Mouse (Mus musculus) myocyte (in vitro differentiated cells): ENCODE data around the gene Unc79.

Experiments used
- CEBPB ChIP-seq: IDR thresholded peaks from 2 replicates; pipeline ENCODE4 v1.6.1; 2011; ENCODE audit warnings: mild to moderate bottlenecking, moderate library complexity; ENCODE audit not compliant: poor library complexity, insufficient read depth, severe bottlenecking
- E2F4 ChIP-seq: IDR thresholded peaks from one replicate; pipeline ENCODE4 v1.6.1; 2011; ENCODE audit warnings: mild to moderate bottlenecking, control low read depth, moderate library complexity; ENCODE audit not compliant: insufficient read depth
- MAX ChIP-seq: IDR thresholded peaks from one replicate; pipeline ENCODE4 v1.6.1; 2011; ENCODE audit warnings: low read depth, mild to moderate bottlenecking, control low read depth
- MYOD1 ChIP-seq, 3 experiments: IDR thresholded peaks; one replicate each; pipeline ENCODE4 v1.6.1; 2011; ENCODE audit warnings: control low read depth in 2 of 3, low read depth in 2 of 3, mild to moderate bottlenecking in 2 of 3, moderate library complexity in 1 of 3; ENCODE audit not compliant: insufficient read length in 2 of 3, control insufficient read depth in 1 of 3
- POLR2A ChIP-seq: IDR thresholded peaks from one replicate; pipeline ENCODE4 v1.6.1; 2011; ENCODE audit warnings: low read depth, mild to moderate bottlenecking, control low read depth, moderate library complexity; ENCODE audit not compliant: insufficient read length
- POLR2AphosphoS2 ChIP-seq: IDR thresholded peaks from one replicate; pipeline ENCODE4 v1.6.1; 2011; ENCODE audit warnings: low read depth, control low read depth; ENCODE audit not compliant: insufficient read length
- REST ChIP-seq: IDR thresholded peaks from one replicate; pipeline ENCODE4 v1.6.1; 2011; ENCODE audit warnings: mild to moderate bottlenecking, control low read depth, moderate library complexity; ENCODE audit not compliant: insufficient read depth, insufficient read length
- TCF12 ChIP-seq: IDR thresholded peaks from one replicate; pipeline ENCODE4 v1.6.1; 2011; ENCODE audit warnings: mild to moderate bottlenecking, control low read depth; ENCODE audit not compliant: poor library complexity, insufficient read depth, severe bottlenecking
- TCF3 ChIP-seq: IDR thresholded peaks from one replicate; pipeline ENCODE4 v1.6.1; 2011; ENCODE audit warnings: low read depth, control low read depth; ENCODE audit not compliant: insufficient read length
- USF1 ChIP-seq: IDR thresholded peaks from one replicate; pipeline ENCODE4 v1.6.1; 2011; ENCODE audit warnings: low read depth, mild to moderate bottlenecking, control low read depth, moderate library complexity

GRCm38 (mm10) chr12:103078751-103079150 is 130.1 kb downstream of the Unc79 start:
- no peak for TF ChIP-seq TCF12
- no peak for TF ChIP-seq MAX
- no peak for TF ChIP-seq USF1
- no peak for TF ChIP-seq POLR2A
- no peak for TF ChIP-seq CEBPB
- no peak for TF ChIP-seq TCF3
- TF ChIP-seq POLR2AphosphoS2, result no peak
- no peak for TF ChIP-seq MYOD1 (IDR thresholded peaks at IDR 0.05; ENCODE audit: control insufficient read depth in 1 of 3, insufficient read length in 2 of 3, low read depth in 2 of 3)
- TF ChIP-seq REST, result no peak
- TF ChIP-seq E2F4, result no peak
